Mouse (Mus musculus) thymus, postnatal 36 days (tissue): Measurements from ENCODE around the gene Odf4.
A peak's percentile ranks its signal among the peaks of the same experiment; 100 is the strongest.
"Not testable (repeated sequence)": the region's sequence is repeated elsewhere in the genome, so short reads cannot be mapped to it uniquely, and the experiment has no call there.

ENCODE experiments used
- DNase-seq, 2 experiments: peaks; one replicate each; pipeline ENCODE4 v3.0.0; 2022; ENCODE audit warnings: mixed read lengths in 2 of 2

Gene Odf4

GRCm38 (mm10) chr11:68926981-68927380 is at the start of gene Odf4:
Gene Odf4 (minus strand): TSS chr11:68927081.
- DNase-seq = no peak

DNA sequence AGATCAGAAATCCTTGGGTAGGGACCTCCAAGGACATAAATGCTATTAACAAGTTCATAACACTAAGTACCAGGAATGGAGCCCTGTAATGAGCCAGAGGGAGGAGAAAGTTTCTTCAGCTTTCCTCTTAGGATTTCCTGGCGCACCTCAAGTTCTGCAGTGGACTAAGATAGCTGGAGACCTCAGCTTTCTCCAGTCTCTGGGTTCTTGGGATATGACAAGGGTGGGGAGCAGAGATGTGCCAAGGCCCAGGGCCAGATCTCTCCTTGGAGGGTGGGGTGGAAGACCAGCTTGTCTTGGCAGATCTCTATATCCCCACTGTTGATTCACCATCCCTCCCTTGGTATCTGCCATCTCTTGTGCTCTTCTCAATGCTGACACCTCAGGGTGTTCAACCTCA is 48.7 kb upstream of the Odf4 start:
- no peak for DNase-seq

GRCm38 (mm10) chr11:68975085-68975484 is 48.2 kb upstream of the Odf4 start, which contains the start of gene Rangrf:
Gene Rangrf (minus strand): TSS chr11:68975185.
- DNase-seq = no peak

GRCm38 (mm10) chr11:68974059-68974450 is 47.2 kb upstream of the Odf4 start:
- no peak for DNase-seq

GRCm38 (mm10) chr11:68973250-68974058 is 46.6 kb upstream of the Odf4 start:
- peak; percentile 74 to 78 for DNase-seq

- no peak for DNase-seq
These were observed 43.4 kb upstream of the Odf4 start for GRCm38 (mm10) chr11:68970232-68970631.

DNA sequence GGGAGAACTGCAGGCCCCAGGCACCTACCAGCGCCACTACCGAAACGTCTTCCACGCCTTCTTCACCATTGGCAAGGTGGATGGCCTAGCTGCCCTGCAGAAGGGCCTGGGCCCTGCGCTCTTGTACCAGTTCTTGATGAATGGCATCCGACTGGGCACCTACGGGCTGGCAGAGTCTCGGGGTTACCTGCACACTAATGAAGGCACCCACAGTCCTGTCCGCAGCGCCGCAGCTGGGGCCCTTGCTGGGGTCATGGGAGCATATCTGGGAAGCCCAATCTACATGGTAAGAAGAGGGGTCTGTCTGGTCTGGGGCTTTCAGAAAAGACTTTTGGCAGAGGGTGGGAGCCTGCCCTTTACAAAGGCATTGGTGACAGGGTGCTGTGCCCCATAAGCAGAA is 41.9 kb upstream of the Odf4 start:
- no peak for DNase-seq

GRCm38 (mm10) chr11:68967337-68968282 is 40.7 kb upstream of the Odf4 start, which contains the start of gene Slc25a35:
Gene Slc25a35 (plus strand): TSS chr11:68968131.
- peak; percentile 87 to 92 for DNase-seq

- no peak for DNase-seq
These were observed 39.7 kb upstream of the Odf4 start for GRCm38 (mm10) chr11:68966554-68966953.

DNA sequence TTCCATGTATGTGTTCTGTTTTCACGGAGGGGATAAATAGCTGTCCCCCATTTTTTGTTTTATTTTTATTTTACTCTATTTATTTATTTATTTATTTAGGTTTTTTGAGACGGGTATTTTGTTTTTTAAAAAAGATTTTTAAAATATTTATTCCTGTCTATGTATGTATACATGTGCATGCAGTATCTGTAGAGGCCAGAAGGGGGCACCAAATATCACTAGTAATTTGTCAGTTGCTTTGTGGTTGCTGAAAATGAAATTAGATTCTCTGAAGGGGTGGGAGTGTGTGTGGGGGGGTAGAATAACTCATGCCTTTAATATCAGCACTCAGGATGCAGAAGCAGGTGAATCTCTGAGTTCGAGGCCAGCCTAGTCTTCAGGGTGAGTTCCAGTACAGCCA is 39.0 kb upstream of the Odf4 start:
- peak; percentile 35 to 49 for DNase-seq

GRCm38 (mm10) chr11:68965050-68965449 is 38.2 kb upstream of the Odf4 start:
- DNase-seq = no peak

- no peak for DNase-seq
These were observed 36.5 kb upstream of the Odf4 start for GRCm38 (mm10) chr11:68963405-68963804.

DNA sequence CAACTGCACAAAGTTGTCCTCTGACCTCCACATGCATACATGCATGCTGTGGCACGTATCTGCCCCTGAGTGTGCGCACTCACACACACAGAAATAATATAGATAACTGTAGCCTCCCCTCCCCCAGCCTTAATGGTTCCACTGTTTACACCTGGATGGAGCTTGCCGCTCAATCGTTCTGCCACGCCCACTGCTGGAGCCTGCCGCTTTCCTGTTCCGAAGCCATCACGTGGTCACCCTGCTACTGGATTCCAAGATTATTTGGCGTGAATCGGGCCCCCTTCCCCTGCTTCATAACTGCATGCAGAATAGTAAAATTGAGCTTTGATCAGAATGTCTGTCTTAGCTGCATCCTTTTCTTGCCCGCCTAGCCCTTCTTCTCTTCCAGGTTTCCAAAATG is 35.3 kb upstream of the Odf4 start:
- not testable (repeated sequence) for DNase-seq

DNA sequence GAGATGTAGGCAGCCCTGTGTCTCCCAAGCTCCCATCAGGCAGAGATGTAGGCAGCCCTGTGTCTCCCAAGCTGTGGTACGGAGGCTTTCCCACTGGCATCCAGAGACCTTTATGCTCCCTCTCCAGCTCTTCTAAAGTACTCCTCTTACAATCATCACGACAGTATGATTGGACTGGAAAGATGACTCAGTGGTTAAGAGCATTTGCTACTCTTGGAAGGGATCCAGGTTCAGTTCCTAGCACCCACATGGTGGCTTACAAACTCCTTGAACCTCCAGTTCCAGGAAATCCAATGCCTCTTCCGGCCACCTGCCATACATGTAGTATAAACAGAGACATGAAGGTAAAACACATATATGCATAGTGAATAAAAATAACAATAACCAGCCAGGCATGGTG is 34.7 kb upstream of the Odf4 start:
- DNase-seq = no peak

DNA sequence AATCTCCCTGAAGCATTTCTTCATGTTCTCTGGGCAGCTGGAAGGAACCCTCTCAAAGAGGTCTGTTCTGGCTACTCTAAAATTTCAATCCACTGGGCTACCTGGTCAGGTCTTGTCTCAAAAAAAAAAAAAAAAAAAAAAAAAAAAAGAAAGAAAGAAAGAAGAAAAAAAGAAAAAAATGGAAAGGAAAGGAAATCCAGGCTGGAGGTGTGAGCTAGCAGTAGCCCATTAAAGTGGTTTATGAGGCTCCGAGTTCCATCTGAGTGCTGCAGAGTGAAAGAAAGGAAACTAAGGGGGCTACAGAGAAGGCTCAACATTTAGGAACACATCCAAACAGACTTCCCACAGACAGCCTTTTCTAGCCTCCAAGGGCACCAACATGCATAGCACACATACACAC is 31.1 kb upstream of the Odf4 start:
- DNase-seq = no peak

DNA sequence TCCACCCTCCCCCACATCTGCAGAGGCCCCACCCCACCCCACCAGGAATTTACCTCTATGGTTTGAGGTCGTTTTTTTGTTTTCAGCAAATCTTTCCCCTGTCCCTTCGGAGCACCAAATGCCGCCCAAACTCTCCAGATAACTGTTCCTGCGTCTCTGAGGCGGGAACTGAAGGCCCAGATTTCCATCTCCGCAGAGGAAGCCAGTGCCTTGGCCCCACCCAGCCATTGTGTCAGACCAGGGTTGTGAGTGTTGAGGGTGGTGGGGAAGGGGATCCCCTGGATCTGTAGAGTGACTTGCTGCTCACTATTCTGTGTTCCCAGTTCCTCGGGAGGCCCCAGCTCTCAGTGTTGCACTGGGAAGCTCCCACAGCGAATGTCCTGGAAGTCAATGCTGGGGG is 30.4 kb upstream of the Odf4 start, which contains the start of gene Arhgef15:
Gene Arhgef15 (minus strand): TSS at position 173 of the 400 bp plus-strand sequence.
- no peak for DNase-seq

- no peak for DNase-seq
These were observed 29.8 kb upstream of the Odf4 start for GRCm38 (mm10) chr11:68956697-68957096.

- DNase-seq = no peak
These were observed 29.2 kb upstream of the Odf4 start for GRCm38 (mm10) chr11:68956107-68956506.

- no peak for DNase-seq
These were observed 28.6 kb upstream of the Odf4 start for GRCm38 (mm10) chr11:68955473-68955872.

- DNase-seq = no peak
These were observed 27.5 kb upstream of the Odf4 start for GRCm38 (mm10) chr11:68954408-68954807.

DNA sequence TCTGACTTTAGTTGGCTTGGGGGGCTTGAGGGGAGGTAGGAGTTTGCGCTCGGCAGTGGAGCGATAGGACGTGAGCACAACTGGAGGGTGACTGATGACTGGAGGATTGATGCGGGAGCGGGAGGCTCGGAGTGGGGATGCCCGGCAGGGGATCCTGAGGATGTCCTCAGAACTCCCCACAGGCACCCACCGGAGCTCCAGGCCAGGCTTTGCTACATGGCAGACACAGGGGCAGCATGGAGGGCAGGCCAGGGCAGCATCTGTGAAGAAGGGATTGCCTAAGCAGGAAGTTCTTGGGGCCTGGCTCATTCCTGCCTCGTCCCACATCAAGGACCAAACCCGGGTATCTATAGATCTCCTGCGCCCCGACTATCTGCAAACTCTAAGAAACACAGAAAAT is 27.0 kb upstream of the Odf4 start:
- no peak for DNase-seq

DNA sequence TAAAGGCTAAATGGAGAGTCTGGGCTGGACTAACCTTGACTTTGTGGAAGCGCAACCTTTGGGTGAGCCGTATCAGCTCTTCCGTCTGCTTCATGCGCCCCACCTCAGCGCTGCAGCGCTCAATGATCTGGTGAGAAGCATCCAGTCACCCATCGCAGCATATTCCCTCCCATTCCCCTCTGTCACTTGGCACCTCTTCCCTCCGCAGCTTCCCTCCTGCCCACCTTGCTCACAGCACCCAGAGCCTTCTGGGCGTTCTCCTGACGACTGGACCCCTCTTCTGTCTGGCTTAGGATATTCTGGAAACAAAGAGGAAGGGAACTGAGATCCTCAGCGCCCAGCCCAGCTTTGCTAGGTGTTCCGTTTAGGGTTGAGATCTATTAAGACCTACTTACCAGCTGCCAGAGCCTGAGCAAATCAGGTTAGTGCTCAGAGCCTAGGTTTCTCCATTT is 20.7 kb upstream of the Odf4 start:
- no peak for DNase-seq

GRCm38 (mm10) chr11:68946806-68947440 is 20.0 kb upstream of the Odf4 start:
- DNase-seq = no peak
